Mouse (Mus musculus) lung, postnatal 14 days (tissue): Measurements from ENCODE around the gene Sipa1l3.

ENCODE experiments used
- DNase-seq: peaks from one replicate; pipeline ENCODE4 v3.0.0; 2021

The Sipa1l3 gene

DNA sequence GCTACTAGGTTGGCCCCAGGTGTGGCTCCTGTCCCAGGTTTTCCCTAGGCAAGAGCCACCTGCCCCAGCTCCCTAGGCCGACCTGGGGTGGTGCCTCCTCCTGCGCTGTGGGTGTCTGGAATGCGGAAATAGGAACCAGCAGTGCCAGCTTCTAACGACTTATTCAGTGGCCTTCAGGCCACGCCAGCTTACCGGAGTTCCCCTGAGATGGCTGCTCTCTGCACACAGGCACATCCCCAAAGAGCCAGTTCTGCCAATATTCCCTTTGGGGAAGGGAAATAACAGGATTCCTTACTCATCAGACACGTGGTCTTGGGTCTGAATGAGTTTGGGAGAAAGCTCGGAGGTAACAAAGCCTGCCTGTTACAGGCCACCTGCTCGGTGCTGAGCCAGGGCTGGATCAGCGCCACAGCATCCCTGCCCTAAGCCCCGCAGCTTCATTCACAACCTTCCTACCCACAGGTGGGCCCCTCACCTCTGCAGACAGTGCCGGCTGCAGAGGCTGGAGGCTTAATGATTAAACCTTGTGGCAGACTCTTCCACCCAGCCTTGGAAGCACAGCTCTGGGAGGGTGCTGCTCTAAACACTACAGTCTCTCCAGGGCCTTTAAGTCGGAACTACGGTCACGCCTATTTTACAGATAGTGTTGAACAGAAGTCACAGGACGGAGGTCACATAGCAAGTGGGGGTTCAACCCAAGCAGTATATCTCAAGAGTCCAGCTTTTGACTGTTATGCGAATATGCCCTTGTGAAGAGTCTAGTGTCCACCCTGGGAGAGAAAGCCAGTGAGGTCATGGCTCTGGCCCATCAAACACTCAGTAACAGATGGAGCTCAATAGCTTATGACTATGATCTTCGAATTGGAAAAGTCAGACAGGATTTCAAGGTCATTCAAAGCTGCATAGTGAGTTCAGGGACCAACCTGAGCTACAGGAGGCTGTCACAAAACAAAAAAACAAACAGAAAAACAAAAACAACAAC is 12.8 kb downstream of the Sipa1l3 start:
- DNase-seq, result peak; percentile 68

DNA sequence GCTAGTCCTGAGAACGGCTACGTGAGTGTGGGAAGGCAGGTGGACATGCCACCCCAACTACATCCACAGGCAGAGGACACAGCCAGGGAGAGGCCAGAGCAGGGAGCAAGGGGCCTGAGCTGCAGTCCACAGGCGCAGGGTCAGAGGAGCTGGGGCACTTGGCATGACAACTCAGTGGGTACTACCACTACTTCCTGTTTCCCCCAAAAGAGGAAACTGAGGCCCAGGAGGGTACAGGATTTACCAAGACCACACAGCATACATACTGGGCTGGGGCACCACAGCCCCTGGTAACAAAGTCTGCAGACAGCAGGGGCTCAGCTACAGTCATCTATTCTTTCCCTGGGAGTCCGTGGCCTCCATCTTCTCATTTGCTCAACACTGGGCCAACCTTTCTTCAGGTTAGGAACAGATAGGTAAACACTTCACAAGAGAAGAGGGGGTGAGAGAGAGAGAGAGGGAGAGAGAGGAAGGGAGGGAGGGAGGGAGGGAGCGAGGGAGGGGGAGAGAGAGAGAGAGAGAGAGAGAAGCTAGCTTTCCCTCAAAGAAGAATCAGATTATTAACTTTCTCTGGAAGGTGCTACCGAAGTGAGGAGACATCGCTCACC is 13.7 kb downstream of the Sipa1l3 start:
- DNase-seq, result no peak

DNA sequence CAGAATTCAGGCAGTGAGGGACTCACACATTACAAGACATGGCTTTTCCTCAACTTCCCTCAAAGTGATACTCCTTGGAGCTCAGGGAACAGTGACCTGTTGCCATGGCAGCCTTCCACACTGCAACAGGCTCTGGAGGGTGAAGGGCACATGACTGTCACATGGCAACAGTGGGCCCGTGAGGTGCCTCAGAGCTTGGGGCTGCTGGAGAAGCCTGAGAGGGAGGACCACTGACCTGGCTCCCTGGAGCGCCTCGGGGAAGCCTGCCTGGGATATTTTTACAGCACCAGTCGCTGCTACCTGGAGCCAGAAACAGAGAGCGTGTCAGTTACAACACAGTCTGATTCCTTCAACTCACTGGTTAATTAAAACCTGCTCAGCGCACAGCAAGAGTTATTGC is 14.8 kb downstream of the Sipa1l3 start:
- no peak for DNase-seq

DNA sequence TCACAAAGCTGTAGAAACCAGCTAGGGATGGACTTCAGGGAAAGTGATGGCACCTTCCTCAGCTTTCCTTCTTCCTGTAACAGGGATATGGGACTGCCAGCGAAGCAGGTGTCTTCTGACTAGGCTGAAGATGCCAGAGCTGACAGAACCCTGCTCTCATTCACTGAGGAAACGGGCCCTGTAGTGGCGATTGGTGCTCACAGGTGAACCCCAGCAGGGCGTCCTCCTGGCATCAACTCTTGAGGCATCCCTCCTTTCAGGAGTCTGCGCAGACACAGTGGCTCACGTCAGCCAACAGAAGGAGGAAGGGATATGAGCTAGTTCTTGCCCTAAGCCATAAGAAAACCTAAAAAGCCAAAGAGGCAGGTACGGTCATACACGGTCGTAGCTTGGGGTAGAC is 17.2 kb downstream of the Sipa1l3 start:
- DNase-seq, result no peak

DNA sequence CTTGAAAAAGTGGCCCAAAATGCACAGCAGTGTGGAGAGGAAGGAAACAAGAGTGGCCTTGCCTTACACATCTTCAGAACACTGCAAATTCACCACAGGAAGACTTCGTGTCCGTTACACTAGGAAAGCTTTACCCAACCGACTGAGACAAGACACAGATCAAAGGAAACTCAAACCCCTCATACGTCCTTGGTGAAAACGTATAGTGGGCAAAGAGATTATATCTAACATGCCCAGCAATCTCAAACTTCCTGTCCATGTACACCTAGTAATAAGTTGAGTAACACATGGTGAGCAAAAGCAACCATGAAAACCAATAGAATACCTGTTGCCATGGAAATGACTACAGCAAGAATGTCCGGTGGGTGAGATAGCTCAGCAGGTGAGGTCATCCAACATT is 19.4 kb downstream of the Sipa1l3 start:
- DNase-seq, result no peak

DNA sequence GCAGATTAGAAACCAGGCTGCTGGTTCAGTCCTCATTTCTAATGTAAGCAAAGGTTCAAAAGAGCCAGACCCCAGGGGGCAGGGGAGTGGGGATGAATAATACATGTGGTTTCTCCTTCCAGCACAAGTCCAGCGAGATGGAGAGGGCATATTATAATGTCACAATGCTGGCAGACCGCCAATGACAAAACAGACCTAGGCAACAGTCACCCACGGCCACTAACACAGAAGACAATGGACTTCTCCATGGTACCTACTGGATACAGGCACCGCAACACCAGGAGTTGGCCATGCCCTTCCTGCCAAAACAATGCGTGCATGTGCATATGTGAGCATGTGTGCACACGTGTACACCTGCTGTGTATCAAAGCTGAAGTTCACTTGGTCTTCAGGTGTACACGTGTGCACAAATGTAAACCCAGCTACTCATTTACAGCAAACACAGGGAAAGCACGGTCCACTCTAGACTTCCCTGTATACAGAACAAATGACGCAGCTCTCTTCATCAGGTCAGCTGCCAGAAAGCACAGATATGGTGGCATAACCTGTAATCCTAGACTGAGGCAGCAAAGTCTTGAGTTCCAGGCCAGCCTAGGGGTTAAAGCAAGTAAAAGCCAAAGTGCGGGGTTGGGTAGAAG is 21.4 kb downstream of the Sipa1l3 start:
- peak; percentile 60 for DNase-seq

DNA sequence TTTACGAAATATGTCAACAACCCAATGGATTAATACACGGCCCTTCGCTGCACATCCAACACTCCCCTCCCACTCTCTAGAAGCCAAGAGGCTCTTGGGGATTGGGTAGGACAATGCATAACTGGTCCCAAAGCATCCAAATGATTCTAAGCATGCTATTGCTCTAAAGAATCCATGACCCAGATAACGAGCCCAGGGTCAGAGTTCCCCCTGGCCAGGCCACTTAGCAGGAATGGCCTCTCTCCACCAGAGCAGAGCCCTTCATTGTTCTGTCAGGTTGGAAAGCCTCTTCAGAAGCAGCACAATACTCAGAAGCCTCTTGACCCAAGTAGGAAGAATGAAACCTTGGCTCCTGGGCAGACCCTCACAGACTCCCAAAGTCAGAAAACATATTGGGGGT is 22.1 kb downstream of the Sipa1l3 start:
- no peak for DNase-seq

DNA sequence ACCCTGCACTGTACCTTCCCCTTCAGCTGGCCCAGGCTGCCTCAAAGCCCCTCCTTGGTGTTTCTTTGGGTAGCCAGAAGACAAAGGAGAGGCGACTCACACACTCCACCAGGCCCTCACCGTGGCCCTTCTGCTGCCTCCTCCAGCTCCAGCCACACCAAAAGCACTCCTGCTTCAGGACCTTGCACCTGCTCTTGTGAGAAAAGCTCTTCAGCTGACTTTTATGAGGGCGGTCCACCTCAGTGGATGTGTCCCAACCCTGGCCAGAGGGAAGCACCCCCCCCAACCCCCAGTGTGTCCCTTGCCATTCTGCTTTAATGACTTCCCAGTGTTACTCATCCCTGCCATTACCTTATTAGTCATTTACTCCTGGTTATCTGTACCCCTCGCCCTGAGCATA is 22.6 kb downstream of the Sipa1l3 start:
- no peak for DNase-seq

DNA sequence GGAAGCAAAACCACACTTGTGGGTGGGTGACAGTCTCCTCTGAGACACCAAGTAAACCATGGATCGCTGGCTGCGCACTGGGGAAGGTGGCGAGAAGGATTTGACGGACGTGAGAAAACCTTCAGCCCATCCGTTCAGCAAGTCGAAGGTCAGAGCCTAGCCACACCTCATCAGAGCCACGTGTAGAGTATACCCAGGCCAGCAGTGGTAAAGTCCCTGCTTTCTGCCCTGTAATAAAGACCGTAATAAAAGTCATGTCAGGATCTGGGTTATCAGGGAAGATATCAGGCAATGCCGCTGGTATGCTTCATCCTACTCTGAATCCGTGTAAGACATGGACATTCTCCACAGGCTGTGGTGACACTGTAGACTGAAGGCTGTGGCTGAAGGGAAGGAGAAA is 23.6 kb downstream of the Sipa1l3 start:
- DNase-seq, result no peak

DNA sequence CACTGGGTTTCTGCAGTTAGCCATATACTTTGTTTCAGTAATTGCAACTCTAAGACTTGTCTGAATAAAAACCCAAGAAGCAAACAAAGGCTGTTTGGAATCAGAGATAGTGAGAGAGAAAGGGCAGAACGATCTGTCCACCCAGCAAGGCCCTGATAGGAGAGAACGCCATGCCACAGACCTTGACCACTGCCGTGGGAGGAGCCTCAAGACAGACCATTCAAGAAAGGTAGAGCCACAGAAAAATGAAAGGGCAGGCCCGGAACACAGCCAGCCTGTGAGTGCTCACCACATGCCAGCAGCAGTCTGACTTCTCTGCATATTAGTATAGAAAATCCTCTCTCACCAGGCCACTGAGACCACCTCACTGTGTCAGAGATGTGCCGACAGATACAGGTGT is 24.4 kb downstream of the Sipa1l3 start:
- no peak for DNase-seq

DNA sequence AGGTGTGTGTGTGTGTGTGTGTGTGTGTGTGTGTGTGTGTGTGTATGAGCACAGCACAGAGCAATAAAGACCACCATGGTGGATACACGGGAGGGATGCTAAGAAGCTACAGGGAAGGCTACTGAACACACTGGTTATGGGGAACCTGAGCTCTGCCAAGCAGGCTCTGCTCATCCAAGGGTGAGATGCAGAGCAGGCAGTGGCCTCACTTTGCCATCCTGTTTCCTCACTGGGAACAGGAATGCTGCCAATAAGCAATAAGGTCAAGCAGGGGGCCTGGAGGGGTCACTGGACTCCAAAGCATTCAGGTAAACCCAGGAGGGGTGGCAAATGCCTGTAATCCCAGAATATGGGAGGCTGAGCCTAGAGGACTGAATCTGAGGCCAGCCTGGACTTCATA is 25.4 kb downstream of the Sipa1l3 start:
- no peak for DNase-seq

DNA sequence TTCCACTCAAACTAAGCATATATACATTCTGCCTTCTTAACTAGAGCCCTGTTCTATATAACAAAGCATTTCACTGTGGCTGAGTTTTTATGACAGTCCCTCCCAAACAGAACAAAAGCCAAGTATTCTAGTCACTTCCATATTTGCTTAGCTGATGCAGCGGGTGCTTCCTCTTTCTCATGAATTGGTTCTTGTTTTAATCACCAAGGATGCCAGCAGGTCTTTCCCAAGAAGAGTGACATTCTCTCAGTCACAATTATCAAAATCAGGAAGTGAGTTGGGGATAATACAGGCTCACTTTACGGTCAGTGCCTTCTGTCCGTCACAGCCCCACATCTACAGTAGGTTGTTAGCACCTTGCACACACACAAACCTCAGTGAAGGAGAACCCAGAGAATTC is 26.6 kb downstream of the Sipa1l3 start:
- no peak for DNase-seq

DNA sequence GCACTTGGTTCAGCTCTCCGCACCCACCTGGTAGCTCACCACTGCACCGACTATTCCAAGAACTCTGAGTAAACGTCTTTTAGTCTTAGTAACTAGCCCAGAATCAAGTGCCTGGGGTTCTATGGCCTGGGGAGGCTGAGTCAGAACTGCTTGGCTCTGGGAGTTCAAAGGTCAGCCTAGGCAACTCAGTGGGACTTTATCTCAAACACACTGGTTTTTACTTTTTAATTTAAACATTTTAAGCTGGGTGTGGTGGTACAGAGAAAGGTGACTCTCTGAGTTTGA is 27.0 kb downstream of the Sipa1l3 start:
- no peak for DNase-seq

DNA sequence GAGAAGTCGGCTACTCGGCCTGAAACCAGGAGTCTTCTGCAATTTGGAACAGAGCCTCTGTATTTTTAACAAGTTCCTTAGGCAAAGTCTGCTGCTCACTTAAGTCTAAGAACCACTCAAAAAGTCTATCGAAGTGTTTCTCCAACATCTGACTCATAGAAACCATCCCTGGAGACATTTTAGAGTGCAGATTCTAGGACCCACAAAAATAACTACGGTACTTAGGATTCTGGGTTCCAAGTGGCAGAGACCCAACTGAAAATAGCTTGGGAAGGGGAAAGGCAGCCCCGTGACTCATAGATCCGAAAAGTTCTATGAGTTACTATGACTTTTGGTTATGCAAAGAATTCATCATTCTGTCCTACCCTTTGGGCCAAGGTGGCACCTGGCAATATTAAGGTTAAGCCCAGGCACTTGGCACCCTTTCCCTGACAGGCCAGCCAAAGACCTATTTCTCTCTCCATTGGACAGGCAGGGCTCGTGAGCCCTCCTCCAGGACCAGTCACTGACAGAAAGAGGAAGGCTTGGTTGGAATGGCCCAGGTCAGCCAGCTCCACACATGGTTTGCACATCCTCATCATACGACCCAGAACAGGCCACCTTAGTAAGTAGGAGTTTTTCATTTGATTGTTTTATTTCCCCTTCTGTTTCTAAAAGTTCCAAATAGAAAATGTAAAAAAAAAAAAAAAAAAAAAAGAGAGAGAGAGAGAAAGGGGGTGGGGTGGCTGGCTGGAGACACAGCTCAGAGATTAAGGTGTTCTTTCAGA is 27.6 kb downstream of the Sipa1l3 start:
- peak; percentile 32 for DNase-seq

DNA sequence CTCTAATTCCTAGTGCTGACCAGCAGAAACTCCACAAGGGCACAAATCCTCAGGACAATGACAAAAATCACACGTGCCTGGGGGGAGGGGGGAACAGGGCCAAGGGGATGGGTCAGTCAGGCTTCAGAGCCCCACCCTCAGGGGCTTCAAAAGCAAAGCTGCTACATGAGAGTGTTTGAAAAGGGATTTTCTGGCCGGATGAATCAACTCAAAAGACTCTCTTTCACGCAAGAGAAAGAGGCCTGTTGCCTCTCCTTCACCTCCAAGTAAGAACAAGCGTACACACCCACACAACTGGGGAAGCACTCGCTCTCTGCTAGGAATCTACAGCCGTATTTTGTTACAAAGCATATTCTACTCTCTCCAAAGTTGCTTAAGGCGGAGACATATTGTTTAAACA is 28.6 kb downstream of the Sipa1l3 start:
- no peak for DNase-seq

DNA sequence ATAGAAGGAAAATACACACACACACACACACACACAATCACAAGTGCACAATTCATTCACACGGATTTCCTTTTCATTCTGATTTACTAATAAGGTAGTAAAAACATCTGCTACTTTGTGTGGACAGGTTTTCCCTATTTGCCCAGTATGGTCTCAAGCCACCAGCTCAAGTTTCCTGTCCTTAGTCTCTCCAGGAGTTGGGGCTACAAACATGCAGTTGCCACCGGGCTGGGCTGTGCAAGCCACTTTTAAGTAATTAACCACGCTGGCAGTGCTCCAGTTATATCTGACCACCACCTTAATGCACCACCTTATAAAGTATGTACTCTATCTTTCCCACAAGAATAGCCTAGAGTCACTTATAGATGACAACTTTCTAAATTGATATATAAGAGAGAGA is 29.1 kb downstream of the Sipa1l3 start:
- DNase-seq, result no peak

DNA sequence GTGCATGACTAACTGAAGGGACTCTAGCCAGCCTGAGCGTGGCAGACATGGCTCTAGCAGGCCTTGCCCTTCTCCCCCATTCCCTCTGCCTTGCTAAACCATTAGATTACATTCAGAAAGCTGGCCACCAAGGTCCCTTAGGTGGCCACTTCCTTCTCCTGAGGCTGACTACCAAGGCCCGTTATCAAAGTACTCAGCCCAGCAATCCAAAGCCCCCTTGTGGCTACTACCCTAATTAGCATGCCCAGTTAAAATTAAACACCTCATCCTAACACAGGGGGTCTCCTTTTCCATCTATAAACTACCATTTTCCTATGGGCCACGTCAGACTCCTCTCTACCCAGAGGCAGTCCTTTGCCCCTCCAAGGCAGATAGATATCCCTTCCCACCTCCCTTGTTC is 31.7 kb downstream of the Sipa1l3 start:
- no peak for DNase-seq

DNA sequence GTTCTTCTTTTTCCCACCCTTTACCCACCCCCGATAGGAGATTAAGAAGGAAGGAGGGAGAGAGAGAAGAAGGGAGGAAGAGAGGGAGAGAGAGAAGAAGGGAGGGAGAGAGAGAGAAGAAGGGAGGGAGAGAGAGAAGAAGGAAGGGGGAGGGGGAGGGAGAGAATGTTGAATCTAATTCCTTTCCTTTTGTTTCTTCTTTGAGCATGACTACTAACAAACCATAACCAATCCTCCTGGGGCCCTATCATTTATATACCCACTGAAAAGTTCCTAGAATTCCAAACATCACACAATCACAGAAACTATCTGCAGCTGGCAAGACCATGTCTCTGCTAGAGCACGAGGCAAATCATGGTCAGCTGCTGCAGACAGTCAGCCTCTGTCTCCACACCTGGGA is 32.7 kb downstream of the Sipa1l3 start:
- no peak for DNase-seq

DNA sequence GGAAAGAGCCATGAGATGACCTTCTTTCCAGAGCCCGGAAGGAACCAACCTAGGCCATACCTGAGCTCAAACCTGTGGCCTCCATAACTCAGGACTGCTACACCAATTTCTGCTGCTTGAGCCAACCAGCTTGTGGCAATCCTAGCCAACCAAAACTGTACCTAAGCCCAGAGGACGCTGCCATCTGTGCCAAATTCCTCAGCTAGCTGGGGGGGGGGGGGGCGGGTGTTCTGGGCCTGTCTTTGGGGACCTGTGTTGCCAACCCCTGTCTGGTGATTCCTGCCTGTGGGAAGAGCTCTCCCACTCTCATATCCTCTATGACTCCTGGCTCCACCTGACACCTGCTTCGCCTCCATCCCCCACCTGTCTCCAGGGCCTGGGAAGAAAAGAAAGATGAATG is 34.9 kb downstream of the Sipa1l3 start:
- no peak for DNase-seq

DNA sequence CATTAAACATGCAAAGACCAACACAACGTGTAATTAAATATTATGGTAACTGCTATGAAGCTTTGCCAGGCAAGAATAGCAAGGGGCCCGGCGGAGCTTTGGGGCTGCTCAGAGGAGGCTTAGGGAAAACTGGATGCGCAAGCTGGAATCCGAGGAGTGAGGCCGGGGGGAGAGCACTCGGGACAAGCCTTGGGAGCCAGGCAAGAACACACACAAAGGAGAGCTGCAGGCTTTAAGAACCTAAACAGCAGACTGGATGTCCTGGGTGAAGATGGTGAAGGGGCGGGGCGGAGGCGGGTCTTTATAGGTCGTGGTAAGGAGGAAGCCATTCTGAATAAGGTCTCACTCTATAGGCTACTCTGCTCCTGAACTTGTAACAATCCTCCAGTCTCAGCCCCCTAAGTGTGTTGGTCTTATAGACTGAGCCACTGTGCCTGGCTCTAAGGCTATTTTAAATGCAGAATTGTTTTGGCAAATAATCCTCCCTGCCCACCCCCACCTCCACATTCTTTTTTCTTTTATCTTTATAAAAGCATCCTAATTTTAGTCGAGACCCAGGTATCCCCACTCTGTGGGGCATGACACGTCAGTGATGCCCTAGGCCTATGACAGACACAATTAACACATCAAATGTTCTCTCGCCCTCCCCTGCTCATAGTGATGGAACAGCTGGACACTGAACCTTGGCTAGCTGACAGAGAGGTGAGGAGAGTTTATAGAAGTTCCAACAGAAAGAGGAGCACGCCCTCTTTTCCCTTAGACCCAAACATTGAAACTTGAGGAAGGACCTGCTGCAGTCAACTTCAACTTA is 36.9 kb downstream of the Sipa1l3 start:
- no peak for DNase-seq

DNA sequence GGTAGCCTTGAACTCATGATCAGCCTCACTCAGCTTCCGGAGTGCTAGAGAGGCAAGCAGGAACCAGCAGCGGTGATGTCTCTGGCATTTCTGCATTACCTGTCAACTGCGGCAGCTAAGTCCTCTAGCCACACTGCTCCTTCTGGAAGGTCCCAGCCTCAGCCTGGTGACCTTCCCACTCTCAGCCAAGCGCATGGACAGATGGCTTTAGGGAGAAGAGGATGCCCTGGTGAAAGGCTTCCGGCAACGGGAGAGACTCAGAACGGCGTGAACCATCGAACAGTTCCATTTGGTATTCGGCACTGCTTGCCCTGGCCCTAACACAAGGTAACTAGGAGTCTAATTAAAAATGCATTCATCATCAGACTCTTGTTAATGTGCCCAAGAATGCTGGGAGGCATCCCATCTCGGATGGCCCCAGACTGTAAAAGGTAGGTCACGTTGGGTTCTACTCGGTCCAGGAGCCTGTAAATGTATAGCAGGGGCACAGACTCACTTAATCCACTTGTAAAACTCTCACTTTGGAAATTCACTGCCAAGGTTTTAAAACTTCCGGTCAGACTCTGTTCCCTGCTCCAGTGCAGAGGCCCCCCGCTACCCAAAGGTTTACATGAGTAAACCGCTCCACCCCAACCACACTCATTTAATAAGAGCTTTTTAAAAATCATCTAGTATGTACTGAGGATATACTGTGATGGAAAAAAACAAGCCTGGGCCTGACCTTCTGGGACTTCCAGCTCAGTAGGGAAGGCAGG is 37.7 kb downstream of the Sipa1l3 start:
- no peak for DNase-seq

DNA sequence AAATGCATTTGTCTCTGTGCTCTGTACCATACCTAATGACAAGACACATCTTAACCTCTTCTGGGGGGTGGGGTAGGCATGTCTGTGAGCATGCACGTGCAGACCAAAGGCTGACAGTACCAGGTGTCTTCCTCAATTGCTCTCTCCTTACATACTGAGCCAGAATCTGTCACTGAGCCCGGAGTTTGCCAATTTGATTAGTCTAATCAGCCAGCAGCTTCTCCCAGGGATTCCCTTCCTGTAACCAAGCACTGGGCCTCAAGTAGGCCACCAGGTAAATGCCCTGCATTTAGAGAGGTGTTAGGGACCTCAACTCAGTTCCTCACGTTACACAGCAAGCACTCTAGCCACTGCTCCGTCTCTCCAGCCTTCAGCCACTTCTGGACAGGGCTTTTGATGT is 38.3 kb downstream of the Sipa1l3 start:
- no peak for DNase-seq
